Mouse (Mus musculus): Measurements from ENCODE around the gene Cdc34. TPM values are rescaled to one million over a fixed set of nuclear protein-coding genes. Genes with fewer than 3 reads are reported as not detected.

Gene Cdc34
- polyA plus RNA-seq (2015; fragmentation: Nextera tagmentation; extraction: Ambion mirVana): 61.1 and 71.1 TPM in 2 replicates

DNA sequence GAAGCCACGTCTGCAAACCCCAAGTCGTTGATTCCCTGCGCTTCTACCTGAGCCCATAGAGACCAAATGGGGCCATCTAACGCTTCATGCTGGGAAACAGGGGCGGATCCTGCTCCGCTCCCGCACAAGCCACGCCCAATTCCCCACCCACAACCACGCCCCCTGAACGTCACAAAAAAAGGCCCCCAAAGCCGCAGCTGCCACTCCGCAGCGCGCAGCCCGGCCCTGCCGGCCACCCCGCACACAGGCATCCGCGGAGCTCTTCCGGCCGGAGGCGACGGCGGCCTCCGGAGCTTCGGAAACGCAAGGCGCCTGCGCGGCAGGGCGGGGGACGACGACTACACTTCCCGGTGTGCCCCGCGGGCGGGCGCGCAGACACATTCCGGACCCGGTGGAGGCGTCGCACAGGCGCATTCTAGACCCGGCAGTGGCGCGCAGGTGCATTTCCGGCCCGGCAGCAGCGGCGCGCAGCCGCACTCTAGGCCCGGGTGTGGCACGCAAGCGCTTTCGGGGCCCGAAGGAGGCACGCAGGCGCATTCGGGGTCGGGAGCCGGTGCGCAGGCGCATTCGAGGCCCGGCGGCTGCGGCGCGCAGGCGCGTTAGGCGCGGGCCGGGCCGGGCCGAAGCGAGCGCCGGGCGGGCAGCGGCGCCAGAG lies at the start of gene Cdc34:
Gene Cdc34 (plus strand): TSS at position 605 of the 655 bp plus-strand sequence.
- H3K4me1 ChIP-seq (replicated peaks; ENCODE audit: control insufficient read depth, insufficient read depth, low read length): peaks cover 20% of the 10 kb centered on the region
- H3K4me2 ChIP-seq (ENCODE audit: low read length): peak within 1 kb of the TSS; percentile 91
- H3K9me3 ChIP-seq (ENCODE audit: control insufficient read depth, low read length): no peaks in the 10 kb centered on the region
- peak within 1 kb of the TSS; percentile 86 for H3K4me3 ChIP-seq (replicated peaks; ENCODE audit: low read length)
- peaks cover 10% of the 10 kb centered on the region for H3K36me3 ChIP-seq (ENCODE audit: control insufficient read depth, insufficient read depth)
- H3K27me3 ChIP-seq (replicated peaks; ENCODE audit: control insufficient read depth, insufficient read depth, low read length): no peaks in the 10 kb centered on the region
- peak; percentile 96 for ATAC-seq
- peak within 1 kb of the TSS; percentile 90 for H3K27ac ChIP-seq (ENCODE audit: low read length)
- peak within 1 kb of the TSS; percentile 74 for H3K9ac ChIP-seq (replicated peaks; ENCODE audit: low read depth, low read length)
- WGBS: under 1% methylated on average over 80 of the region's 84 CpGs

DNA sequence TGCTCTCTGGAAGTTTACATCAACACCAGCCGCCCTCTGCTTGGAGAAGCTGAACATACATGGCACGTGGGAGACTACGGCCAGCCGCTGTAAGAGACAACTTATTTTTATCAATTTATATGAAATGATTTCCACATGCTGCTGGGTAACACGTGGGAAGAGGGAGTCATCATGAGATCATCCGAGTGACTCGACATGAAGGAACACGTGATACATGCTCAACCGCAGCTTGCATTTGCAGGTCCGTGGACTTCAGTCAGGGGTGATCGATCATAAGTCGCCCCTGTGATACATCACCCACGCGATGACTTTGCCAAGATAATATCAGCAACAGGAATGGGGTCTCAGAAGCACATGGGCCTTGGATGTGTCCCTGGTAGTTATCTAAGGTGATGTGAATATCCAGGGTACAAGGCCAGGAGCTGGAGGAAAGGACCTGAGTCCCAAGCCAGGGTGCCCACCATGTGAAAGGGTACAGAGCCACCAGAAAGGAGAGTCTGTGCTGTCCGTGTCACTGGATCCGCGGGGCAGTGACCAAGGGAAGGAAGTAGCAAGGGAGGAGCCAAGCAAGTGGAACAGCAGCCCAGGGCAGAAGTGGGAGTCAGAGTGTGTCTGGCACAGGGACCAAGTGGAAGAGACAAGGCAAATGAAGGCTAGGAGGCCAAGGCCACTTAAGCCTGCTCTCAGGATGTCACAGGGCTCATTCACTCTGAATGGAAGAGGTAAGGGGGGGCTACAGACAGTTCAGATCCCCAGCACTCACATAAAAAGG lies 48.8 kb upstream of the Cdc34 start:
- Histone ChIP-seq H3K27me3 (replicated peaks; ENCODE audit: control insufficient read depth, insufficient read depth, low read length) (no peaks in the 10 kb centered on the region), H3K4me2 (ENCODE audit: low read length) (no peak overlapping the region), H3K4me3 (replicated peaks; ENCODE audit: low read length) (no peak overlapping the region), H3K4me1 (replicated peaks; ENCODE audit: control insufficient read depth, insufficient read depth, low read length) (peaks cover 11% of the 10 kb centered on the region), H3K27ac (ENCODE audit: low read length) (no peak overlapping the region), H3K9ac (replicated peaks; ENCODE audit: low read depth, low read length) (no peak overlapping the region), H3K36me3 (ENCODE audit: control insufficient read depth, insufficient read depth) (no peaks in the 10 kb centered on the region), H3K9me3 (ENCODE audit: control insufficient read depth, low read length) (no peaks in the 10 kb centered on the region)
- no peak for ATAC-seq
- 89% methylated on average over 17 of the region's 17 CpGs for WGBS

GRCm38 (mm10) chr10:79636287-79636686 lies 45.7 kb upstream of the Cdc34 start:
- H3K27ac ChIP-seq (ENCODE audit: low read length): no peak overlapping the region
- no peak; the same call in 1 of the 2 replicates for ATAC-seq
- H3K9ac ChIP-seq (replicated peaks; ENCODE audit: low read depth, low read length): no peak overlapping the region
- no peaks in the 10 kb centered on the region for H3K36me3 ChIP-seq (ENCODE audit: control insufficient read depth, insufficient read depth)
- H3K4me2 ChIP-seq (ENCODE audit: low read length): peak overlapping the region; percentile 88
- H3K9me3 ChIP-seq (ENCODE audit: control insufficient read depth, low read length): no peaks in the 10 kb centered on the region
- WGBS: 77% methylated on average over 8 of the region's 8 CpGs
- H3K4me3 ChIP-seq (replicated peaks; ENCODE audit: low read length): no peak overlapping the region
- H3K4me1 ChIP-seq (replicated peaks; ENCODE audit: control insufficient read depth, insufficient read depth, low read length): peaks cover 16% of the 10 kb centered on the region
- H3K27me3 ChIP-seq (replicated peaks; ENCODE audit: control insufficient read depth, insufficient read depth, low read length): peaks cover 12% of the 10 kb centered on the region

DNA sequence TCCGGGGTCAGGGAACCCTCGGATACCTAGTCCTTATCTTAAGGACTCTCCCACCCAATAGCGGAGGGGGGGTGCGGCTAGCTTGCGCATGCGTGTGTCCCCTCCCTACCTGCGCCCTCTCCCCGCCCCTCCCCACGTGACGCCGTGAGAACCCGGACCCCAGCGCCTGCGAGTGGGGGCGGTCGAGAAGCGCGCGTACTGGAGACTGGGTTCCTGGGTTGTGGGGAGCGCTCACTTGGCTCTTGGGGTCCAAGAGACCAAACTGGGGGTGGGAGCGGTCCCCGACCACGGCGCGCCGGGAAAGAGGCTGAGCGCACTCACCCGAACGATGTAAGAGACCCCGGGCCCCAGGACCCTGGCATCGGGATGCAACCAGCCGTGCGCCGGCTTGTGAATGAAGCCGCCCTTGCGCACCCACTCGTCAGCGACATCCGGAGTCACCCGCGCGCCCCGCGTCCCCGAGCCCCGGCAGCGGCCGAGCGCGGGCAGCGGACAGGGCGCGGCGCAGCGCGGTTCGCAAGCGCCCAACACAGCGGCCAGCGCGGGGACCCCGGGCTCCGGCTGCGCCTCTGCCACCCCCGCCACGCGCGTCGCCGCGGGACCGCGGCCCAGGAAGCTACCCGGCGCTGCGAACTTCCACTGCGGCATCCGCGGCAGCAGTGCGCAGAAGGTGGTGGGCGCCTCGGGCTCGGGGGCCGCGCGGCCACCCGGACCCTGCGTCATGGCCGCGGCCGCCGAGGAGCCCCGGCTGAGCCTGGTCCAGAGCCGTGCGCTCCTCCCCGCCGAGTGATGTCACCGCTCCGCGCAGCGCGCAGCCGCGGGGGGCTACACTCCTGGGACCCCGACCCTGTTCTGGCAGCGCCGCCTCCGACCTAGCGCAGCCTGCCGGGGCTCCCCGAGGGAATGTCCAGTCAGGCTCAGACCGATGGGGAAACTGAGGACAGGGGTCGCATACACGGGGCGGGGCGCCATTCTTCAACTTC lies 44.6 kb upstream of the Cdc34 start, which contains the start of gene Shc2:
Gene Shc2 (minus strand): TSS at position 791 of the 983 bp plus-strand sequence.
- Histone ChIP-seq H3K4me3 (replicated peaks; ENCODE audit: low read length) (peak within 1 kb of the TSS; percentile 62), H3K27ac (ENCODE audit: low read length) (peak within 1 kb of the TSS; percentile 83), H3K9ac (replicated peaks; ENCODE audit: low read depth, low read length) (peak within 1 kb of the TSS; percentile 76), H3K9me3 (ENCODE audit: control insufficient read depth, low read length) (no peaks in the 10 kb centered on the region), H3K4me1 (replicated peaks; ENCODE audit: control insufficient read depth, insufficient read depth, low read length) (peaks cover 16% of the 10 kb centered on the region), H3K4me2 (ENCODE audit: low read length) (peak within 1 kb of the TSS; percentile 88), H3K36me3 (ENCODE audit: control insufficient read depth, insufficient read depth) (no peaks in the 10 kb centered on the region), H3K27me3 (replicated peaks; ENCODE audit: control insufficient read depth, insufficient read depth, low read length) (peaks cover 12% of the 10 kb centered on the region)
- WGBS: under 1% methylated on average over 111 of the region's 116 CpGs
- ATAC-seq: peak; percentile 89

DNA sequence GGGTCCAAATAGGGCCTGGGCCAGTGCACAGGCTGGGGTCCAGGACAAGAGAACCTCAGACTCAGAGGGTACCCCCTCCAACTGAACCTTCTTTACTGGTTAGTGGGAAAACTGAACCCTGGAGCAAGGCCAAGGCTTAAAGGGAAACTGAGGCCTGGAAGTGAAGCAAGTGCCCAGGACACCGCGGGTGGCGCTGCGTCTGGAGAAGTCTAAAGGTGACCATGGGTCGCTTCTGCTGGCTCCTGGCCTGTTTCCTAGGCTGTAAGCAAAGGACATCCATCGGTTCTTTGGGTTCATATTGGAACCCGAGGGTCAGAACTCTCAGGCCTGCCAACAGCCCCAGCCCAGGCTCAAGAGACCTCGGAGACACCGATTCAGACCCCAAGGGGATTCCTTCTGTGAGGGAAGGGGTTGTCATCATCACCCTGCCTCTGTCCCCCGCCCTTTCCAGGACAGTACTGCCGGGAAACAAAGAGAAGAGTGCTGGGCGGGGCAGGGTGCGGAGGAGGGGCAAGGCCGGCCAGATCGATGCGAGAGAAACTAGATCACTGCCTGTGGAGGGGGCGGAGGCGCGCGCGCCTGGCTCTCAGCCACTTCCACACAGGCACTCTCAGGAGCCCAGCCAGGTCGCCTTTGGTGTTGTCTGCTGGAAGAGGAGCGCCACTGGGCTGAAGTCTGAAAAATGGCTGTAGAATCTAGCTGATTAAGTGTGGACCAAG lies 43.4 kb upstream of the Cdc34 start:
- H3K4me2 ChIP-seq (ENCODE audit: low read length): peak overlapping the region; percentile 88
- 4% methylated on average over 23 of the region's 23 CpGs for WGBS
- no peak for ATAC-seq
- H3K9me3 ChIP-seq (ENCODE audit: control insufficient read depth, low read length): no peaks in the 10 kb centered on the region
- H3K27me3 ChIP-seq (replicated peaks; ENCODE audit: control insufficient read depth, insufficient read depth, low read length): peaks cover 12% of the 10 kb centered on the region
- peaks cover 16% of the 10 kb centered on the region for H3K4me1 ChIP-seq (replicated peaks; ENCODE audit: control insufficient read depth, insufficient read depth, low read length)
- no peak overlapping the region for H3K27ac ChIP-seq (ENCODE audit: low read length)
- no peaks in the 10 kb centered on the region for H3K36me3 ChIP-seq (ENCODE audit: control insufficient read depth, insufficient read depth)
- H3K4me3 ChIP-seq (replicated peaks; ENCODE audit: low read length): peak overlapping the region; percentile 62
- peak overlapping the region; percentile 76 for H3K9ac ChIP-seq (replicated peaks; ENCODE audit: low read depth, low read length)

GRCm38 (mm10) chr10:79645711-79646110 lies 36.3 kb upstream of the Cdc34 start, which contains the start of gene Odf3l2:
Odf3l2 (minus strand) TSS chr10:79645738.
- H3K4me2 ChIP-seq (ENCODE audit: low read length): no peak within 1 kb of the TSS
- H3K9ac ChIP-seq (replicated peaks; ENCODE audit: low read depth, low read length): no peak within 1 kb of the TSS
- no peak within 1 kb of the TSS for H3K4me3 ChIP-seq (replicated peaks; ENCODE audit: low read length)
- no peaks in the 10 kb centered on the region for H3K9me3 ChIP-seq (ENCODE audit: control insufficient read depth, low read length)
- H3K27ac ChIP-seq (ENCODE audit: low read length): no peak within 1 kb of the TSS
- no peaks in the 10 kb centered on the region for H3K27me3 ChIP-seq (replicated peaks; ENCODE audit: control insufficient read depth, insufficient read depth, low read length)
- H3K36me3 ChIP-seq (ENCODE audit: control insufficient read depth, insufficient read depth): no peaks in the 10 kb centered on the region
- 79% methylated on average over 8 of the region's 8 CpGs for WGBS
- H3K4me1 ChIP-seq (replicated peaks; ENCODE audit: control insufficient read depth, insufficient read depth, low read length): no peaks in the 10 kb centered on the region
- no peak for ATAC-seq

DNA sequence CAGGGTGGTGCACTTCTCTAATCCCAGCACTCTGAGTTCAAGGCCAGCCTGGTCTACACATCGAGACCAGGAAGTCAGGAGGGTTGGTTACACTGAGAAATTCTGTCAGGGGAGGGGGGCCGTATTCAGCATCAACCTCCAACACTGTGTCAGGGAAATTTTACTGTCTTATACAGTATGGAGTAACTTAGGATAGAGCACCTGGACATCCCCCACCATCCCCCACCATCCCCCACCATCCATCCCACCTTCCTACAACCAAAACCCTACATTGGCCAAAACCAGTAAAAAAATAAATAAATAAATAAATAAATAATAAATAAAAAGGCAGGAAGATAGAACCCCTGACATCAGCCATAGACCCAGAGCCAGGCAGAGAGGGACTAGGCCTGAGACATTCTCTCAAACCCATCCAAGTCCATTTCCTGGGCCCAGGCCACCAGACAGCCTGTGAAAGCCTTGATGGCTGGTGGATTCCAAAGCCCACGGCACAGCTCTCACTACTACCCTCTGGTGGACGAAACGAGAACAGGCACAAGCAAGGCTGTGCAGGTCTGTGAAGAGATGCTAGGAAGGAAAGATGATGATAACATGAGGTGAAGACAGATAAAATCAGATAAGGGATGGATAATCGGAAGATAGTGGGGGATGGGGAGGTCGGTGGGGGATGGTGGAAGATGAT lies 32.8 kb upstream of the Cdc34 start:
- Histone ChIP-seq H3K36me3 (ENCODE audit: control insufficient read depth, insufficient read depth) (no peaks in the 10 kb centered on the region), H3K9me3 (ENCODE audit: control insufficient read depth, low read length) (no peaks in the 10 kb centered on the region), H3K4me2 (ENCODE audit: low read length) (no peak overlapping the region), H3K27me3 (replicated peaks; ENCODE audit: control insufficient read depth, insufficient read depth, low read length) (no peaks in the 10 kb centered on the region; the same call in 1 of the 2 replicates), H3K27ac (ENCODE audit: low read length) (no peak overlapping the region), H3K9ac (replicated peaks; ENCODE audit: low read depth, low read length) (no peak overlapping the region), H3K4me3 (replicated peaks; ENCODE audit: low read length) (no peak overlapping the region), H3K4me1 (replicated peaks; ENCODE audit: control insufficient read depth, insufficient read depth, low read length) (no peaks in the 10 kb centered on the region)
- peak; percentile 78 for ATAC-seq
- WGBS: 30% methylated on average over 7 of the region's 7 CpGs

DNA sequence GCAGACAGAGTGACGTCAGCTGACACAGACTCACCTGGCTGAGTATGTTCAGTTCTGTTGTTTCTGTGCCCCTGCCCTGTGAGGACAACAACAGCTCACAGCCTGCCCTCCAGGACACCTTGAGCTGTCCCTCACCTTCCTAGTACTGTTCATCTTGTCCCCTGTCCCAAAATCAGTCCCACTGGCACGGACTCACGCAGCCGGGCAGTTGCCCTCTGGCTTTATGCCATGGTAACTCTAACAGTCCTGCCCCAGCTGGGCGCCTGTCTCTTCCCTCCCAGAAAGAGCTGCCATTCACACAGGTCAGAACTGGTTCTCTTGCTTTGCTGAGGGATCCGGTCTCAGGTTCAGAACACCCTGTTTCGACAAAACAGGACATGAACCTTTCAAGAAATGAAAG lies 29.2 kb upstream of the Cdc34 start:
- 79% methylated on average over 7 of the region's 7 CpGs for WGBS
- H3K4me2 ChIP-seq (ENCODE audit: low read length): no peak overlapping the region
- H3K9me3 ChIP-seq (ENCODE audit: control insufficient read depth, low read length): no peaks in the 10 kb centered on the region
- ATAC-seq: no peak
- no peaks in the 10 kb centered on the region; the same call in 1 of the 2 replicates for H3K27me3 ChIP-seq (replicated peaks; ENCODE audit: control insufficient read depth, insufficient read depth, low read length)
- no peaks in the 10 kb centered on the region for H3K36me3 ChIP-seq (ENCODE audit: control insufficient read depth, insufficient read depth)
- H3K4me3 ChIP-seq (replicated peaks; ENCODE audit: low read length): no peak overlapping the region
- peaks cover 6% of the 10 kb centered on the region; the same call in 1 of the 2 replicates for H3K4me1 ChIP-seq (replicated peaks; ENCODE audit: control insufficient read depth, insufficient read depth, low read length)
- H3K9ac ChIP-seq (replicated peaks; ENCODE audit: low read depth, low read length): no peak overlapping the region
- no peak overlapping the region for H3K27ac ChIP-seq (ENCODE audit: low read length)
